Mouse (Mus musculus) testis, adult 2 months (tissue): ENCODE data around the gene Suclg2. TPM values are rescaled to one million over a fixed set of nuclear protein-coding genes. Genes with fewer than 3 reads are reported as not detected.
"Not testable (repeated sequence)": the region's sequence is repeated elsewhere in the genome, so short reads cannot be mapped to it uniquely, and the experiment has no call there.

Source experiments
- H3K27ac ChIP-seq: fragments of 200-500 bp; 2 replicates; pipeline ENCODE4 v1.5.1; 2012; ENCODE audit warnings: low read depth, low read length; ENCODE audit not compliant: control insufficient read depth, insufficient read depth
- H3K27me3 ChIP-seq: fragments of 200-500 bp; 2 replicates; pipeline ENCODE4 v1.6.1; 2012; ENCODE audit warnings: mild to moderate bottlenecking, low read length, moderate library complexity; ENCODE audit not compliant: control insufficient read depth, insufficient read depth
- H3K36me3 ChIP-seq: fragments of 200-500 bp; 2 replicates; pipeline ENCODE4 v1.6.1; 2012; ENCODE audit warnings: mild to moderate bottlenecking, low read length; ENCODE audit not compliant: control insufficient read depth, insufficient read depth
- H3K4me1 ChIP-seq: fragments of 200-500 bp; 2 replicates; pipeline ENCODE4 v1.6.1; 2012; ENCODE audit warnings: low read length; ENCODE audit not compliant: control insufficient read depth, insufficient read depth
- H3K4me3 ChIP-seq: fragments of 200-500 bp; 2 replicates; pipeline ENCODE4 v1.5.1; 2012; ENCODE audit warnings: low read depth, mild to moderate bottlenecking, low read length, moderate library complexity, mixed read lengths; ENCODE audit not compliant: control insufficient read depth
- CTCF ChIP-seq: fragments of 200-500 bp; IDR thresholded peaks from 2 replicates; pipeline ENCODE4 v1.5.1; 2012; ENCODE audit warnings: low read depth, mild to moderate bottlenecking, inconsistent platforms, low read length, moderate library complexity; ENCODE audit not compliant: control insufficient read depth, insufficient read depth, insufficient replicate concordance
- POLR2A ChIP-seq: fragments of 200-500 bp; IDR thresholded peaks from 2 replicates; pipeline ENCODE4 v1.6.1; 2012; ENCODE audit warnings: low read depth, mild to moderate bottlenecking, inconsistent platforms, low read length, moderate library complexity; ENCODE audit not compliant: control insufficient read depth
- polyA plus RNA-seq: library from polyadenylated mRNA; depleted of rRNA; stranded (reverse); fragments of >200 nt; gene quantifications from 2 replicates; pipeline ENCODE4 v1.2.3, GENCODE M21; 2012

The Suclg2 gene
- polyA plus RNA-seq, 1 experiment = 5.1 TPM

- Histone ChIP-seq H3K27me3 (no peaks in the 10 kb centered on the region), H3K4me3 (no peak overlapping the region), H3K27ac (no peak overlapping the region), H3K4me1 (no peaks in the 10 kb centered on the region; the same call in 1 of the 2 replicates), H3K36me3 (no peaks in the 10 kb centered on the region)
- TF ChIP-seq CTCF (no peak), POLR2A (no peak)
These were observed 97.8 kb downstream of the Suclg2 start for GRCm38 (mm10) chr6:95620804-95621203.

GRCm38 (mm10) chr6:95619817-95620216, 98.8 kb downstream of the Suclg2 start:
- H3K27me3 ChIP-seq = no peaks in the 10 kb centered on the region
- H3K4me3 ChIP-seq = no peak overlapping the region
- no peak overlapping the region for H3K27ac ChIP-seq
- no peaks in the 10 kb centered on the region; the same call in 1 of the 2 replicates for H3K4me1 ChIP-seq
- TF ChIP-seq CTCF (no peak), POLR2A (no peak)
- no peaks in the 10 kb centered on the region for H3K36me3 ChIP-seq

- Histone ChIP-seq H3K27me3 (no peaks in the 10 kb centered on the region), H3K4me1 (no peaks in the 10 kb centered on the region; the same call in none of the 2 replicates), H3K4me3 (no peak overlapping the region), H3K27ac (no peak overlapping the region), H3K36me3 (no peaks in the 10 kb centered on the region)
- no peak for TF ChIP-seq POLR2A
- TF ChIP-seq CTCF = no peak
These were observed 100.2 kb downstream of the Suclg2 start for GRCm38 (mm10) chr6:95618434-95618833.

GRCm38 (mm10) chr6:95613228-95613627, 105.4 kb downstream of the Suclg2 start:
- Histone ChIP-seq H3K4me3 (no peak overlapping the region), H3K36me3 (no peaks in the 10 kb centered on the region), H3K27me3 (no peaks in the 10 kb centered on the region), H3K27ac (no peak overlapping the region), H3K4me1 (no peaks in the 10 kb centered on the region; the same call in 1 of the 2 replicates)
- TF ChIP-seq POLR2A = no peak
- no peak for TF ChIP-seq CTCF

GRCm38 (mm10) chr6:95612412-95613022, 106.1 kb downstream of the Suclg2 start:
- Histone ChIP-seq H3K27me3 (no peaks in the 10 kb centered on the region), H3K4me3 (no peak overlapping the region)

GRCm38 (mm10) chr6:95611059-95611458, 107.5 kb downstream of the Suclg2 start:
- Histone ChIP-seq H3K4me1 (no peaks in the 10 kb centered on the region; the same call in 1 of the 2 replicates), H3K36me3 (no peaks in the 10 kb centered on the region), H3K27me3 (no peaks in the 10 kb centered on the region), H3K4me3 (no peak overlapping the region), H3K27ac (no peak overlapping the region)
- TF ChIP-seq POLR2A (no peak), CTCF (no peak)

More at GRCm38 (mm10) chr6:95612412-95613022, 106.1 kb downstream of the Suclg2 start:
- TF ChIP-seq CTCF = no peak
- no peak for TF ChIP-seq POLR2A
- Histone ChIP-seq H3K4me1 (no peaks in the 10 kb centered on the region; the same call in 1 of the 2 replicates), H3K36me3 (no peaks in the 10 kb centered on the region), H3K27ac (no peak overlapping the region)

- Histone ChIP-seq H3K27ac (no peak overlapping the region), H3K36me3 (no peaks in the 10 kb centered on the region), H3K4me3 (no peak overlapping the region), H3K27me3 (no peaks in the 10 kb centered on the region), H3K4me1 (no peaks in the 10 kb centered on the region)
- TF ChIP-seq POLR2A (no peak), CTCF (no peak)
These were observed 110.5 kb downstream of the Suclg2 start for GRCm38 (mm10) chr6:95608123-95608522.

GRCm38 (mm10) chr6:95600731-95601130, 117.9 kb downstream of the Suclg2 start:
- not testable (repeated sequence) for H3K4me3 ChIP-seq, H3K27me3 ChIP-seq, H3K36me3 ChIP-seq, H3K4me1 ChIP-seq, H3K27ac ChIP-seq
